Mouse (Mus musculus) small intestine, adult 10 weeks (tissue): Measurements from ENCODE around the gene P2rx3. TPM values are rescaled to one million over a fixed set of nuclear protein-coding genes. Genes with fewer than 3 reads are reported as not detected.

Experiments used
- polyA plus RNA-seq: library from polyadenylated mRNA; stranded (reverse); fragments of 350-450 nt; fragmentation: Illumina TruSeq; extraction: RNeasy Lipid Tissue Mini Kit (QIAGEN cat#74804); gene quantifications from one replicate; pipeline ENCODE4 v1.2.3, GENCODE M21; 2014; ENCODE audit warnings: low replicate concordance

P2rx3 gene
- not detected for polyA plus RNA-seq

GRCm38 (mm10) chr2:85037047-85038026 is at the start of gene P2rx3, which contains the start of gene Ssrp1:
P2rx3 (minus strand) TSS chr2:85037462.
Ssrp1 (plus strand) TSS chr2:85037234.

DNA sequence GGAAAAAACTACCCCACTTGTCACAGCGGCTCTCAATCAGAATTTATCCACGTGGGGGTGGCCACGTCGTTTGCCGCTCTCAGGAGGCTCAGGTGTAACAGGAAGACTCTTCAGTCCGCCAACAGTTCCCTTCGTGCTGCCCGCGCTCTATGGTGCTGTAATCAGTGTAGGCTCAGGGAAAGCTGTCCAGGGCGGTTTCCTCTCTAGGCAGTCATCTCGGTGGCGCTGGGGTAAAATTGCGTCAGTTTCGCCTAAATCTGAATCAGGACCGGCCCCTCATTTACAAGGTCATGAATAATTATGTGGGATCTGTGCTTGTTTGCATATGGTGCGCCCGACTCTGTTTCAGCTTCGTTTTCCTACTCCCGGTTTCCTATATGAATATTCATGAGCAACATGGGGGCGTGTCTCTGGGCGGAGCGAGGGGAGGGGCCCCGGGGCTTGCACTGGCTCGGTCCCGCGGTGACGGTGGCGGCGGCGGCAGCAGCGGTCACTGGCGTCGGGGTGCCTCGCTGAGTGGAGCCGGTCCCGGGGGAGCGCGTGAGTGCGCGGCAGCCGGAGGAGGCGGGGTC is 10.4 kb upstream of the P2rx3 start, which contains the start of gene Tnks1bp1:
Tnks1bp1 (plus strand) TSS at position 427 of the 572 bp plus-strand sequence.

GRCm38 (mm10) chr2:84987930-84988329 is 49.3 kb downstream of the P2rx3 start, which contains the start of gene Prg3:
Prg3 (plus strand) TSS chr2:84988215.

GRCm38 (mm10) chr2:84980188-84980587 is 57.1 kb downstream of the P2rx3 start, which contains the start of gene Prg2:
Prg2 (plus strand) TSS chr2:84980461.

Other genes with a start within 250 kb of the P2rx3 start
- 142 TPM for gene Ube2l6, start 238.6 kb downstream of the P2rx3 start, polyA plus RNA-seq
- gene Smtnl1, start 214.8 kb downstream of the P2rx3 start, polyA plus RNA-seq = not detected
- 0.74 TPM for gene Timm10, start 210.5 kb downstream of the P2rx3 start, polyA plus RNA-seq
- gene Slc43a1, start 198.6 kb downstream of the P2rx3 start, polyA plus RNA-seq = 0.45 TPM
- not detected for gene Rtn4rl2, start 150.8 kb downstream of the P2rx3 start, polyA plus RNA-seq
- gene Slc43a3, start 100.9 kb downstream of the P2rx3 start, polyA plus RNA-seq = 20.7 TPM
- gene Prg2, start 57.0 kb downstream of the P2rx3 start, polyA plus RNA-seq = not detected
- gene Prg3, start 49.2 kb downstream of the P2rx3 start, polyA plus RNA-seq = not detected
- 64.7 TPM for gene Ssrp1, start 228 bp downstream of the P2rx3 start, polyA plus RNA-seq
- gene Tnks1bp1, start 10.6 kb upstream of the P2rx3 start, polyA plus RNA-seq = 0.59 TPM
- 5.5 TPM for gene Aplnr, start 98.8 kb upstream of the P2rx3 start, polyA plus RNA-seq
- 3.0 TPM for gene Lrrc55, start 159.7 kb upstream of the P2rx3 start, polyA plus RNA-seq